Mouse (Mus musculus): ENCODE measurements around the gene Csrp3. TPM values are rescaled to one million over a fixed set of nuclear protein-coding genes. Genes with fewer than 3 reads are reported as not detected.

The Csrp3 gene
- polyA plus RNA-seq, 1 experiment from 2014 or later: 1.6 TPM

GRCm38 (mm10) chr7:48842353-48842752 lies 5.5 kb downstream of the Csrp3 start:
- H3K27ac ChIP-seq: no peak overlapping the region
- H3K4me1 ChIP-seq: no peaks in the 10 kb centered on the region
- no peaks in the 10 kb centered on the region for H3K36me3 ChIP-seq
- no peak overlapping the region for H3K4me2 ChIP-seq
- H3K9me3 ChIP-seq: no peaks in the 10 kb centered on the region
- no peaks in the 10 kb centered on the region for H3K27me3 ChIP-seq (replicated peaks)
- no peak for ATAC-seq (ENCODE audit: insufficient read depth, low FRiP score, low read depth)
- no peak overlapping the region for H3K9ac ChIP-seq
- H3K4me3 ChIP-seq (replicated peaks): no peak overlapping the region
- WGBS: 74% methylated on average over 3 of the region's 3 CpGs

GRCm38 (mm10) chr7:48841538-48841937 lies 6.3 kb downstream of the Csrp3 start:
- H3K36me3 ChIP-seq: no peaks in the 10 kb centered on the region
- H3K4me1 ChIP-seq: no peaks in the 10 kb centered on the region
- no peaks in the 10 kb centered on the region for H3K9me3 ChIP-seq
- H3K27ac ChIP-seq: no peak overlapping the region
- no peaks in the 10 kb centered on the region for H3K27me3 ChIP-seq (replicated peaks)
- no peak for ATAC-seq (ENCODE audit: insufficient read depth, low FRiP score, low read depth)
- H3K4me2 ChIP-seq: no peak overlapping the region
- no peak overlapping the region for H3K4me3 ChIP-seq (replicated peaks)
- 70% methylated on average over 4 of the region's 4 CpGs for WGBS
- H3K9ac ChIP-seq: no peak overlapping the region

- Histone ChIP-seq H3K36me3 (no peaks in the 10 kb centered on the region), H3K9me3 (no peaks in the 10 kb centered on the region), H3K27me3 (replicated peaks) (no peaks in the 10 kb centered on the region), H3K4me3 (replicated peaks) (no peak overlapping the region), H3K4me2 (no peak overlapping the region), H3K27ac (no peak overlapping the region), H3K9ac (no peak overlapping the region), H3K4me1 (no peaks in the 10 kb centered on the region)
- 60% methylated on average over 2 of the region's 2 CpGs for WGBS
- ATAC-seq (ENCODE audit: insufficient read depth, low FRiP score, low read depth): no peak
Measured at GRCm38 (mm10) chr7:48840545-48840944, 7.3 kb downstream of the Csrp3 start.

DNA sequence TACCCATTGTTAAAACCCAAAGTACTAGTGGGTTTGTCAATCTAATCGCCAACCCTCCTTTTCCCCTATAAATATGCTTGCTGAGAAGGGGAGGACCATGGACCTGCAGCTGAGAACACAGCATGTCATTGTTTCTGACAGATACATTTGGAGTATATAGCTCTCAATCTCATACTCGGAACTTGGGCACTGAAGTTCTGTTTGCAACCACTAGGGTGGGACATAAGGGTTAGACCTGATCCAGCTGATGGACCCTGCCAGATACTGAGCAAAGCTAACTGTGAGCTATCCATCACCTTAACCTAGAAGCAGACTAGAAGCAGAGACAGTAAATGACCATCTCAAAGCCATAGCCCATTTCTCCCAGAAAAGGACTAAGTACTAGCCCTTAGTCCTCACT lies 9.4 kb downstream of the Csrp3 start:
- 67% methylated on average over 2 of the region's 2 CpGs for WGBS
- no peaks in the 10 kb centered on the region for H3K9me3 ChIP-seq
- H3K4me2 ChIP-seq: no peak overlapping the region
- no peak overlapping the region for H3K9ac ChIP-seq
- H3K4me3 ChIP-seq (replicated peaks): no peak overlapping the region
- no peak for ATAC-seq (ENCODE audit: insufficient read depth, low FRiP score, low read depth)
- no peaks in the 10 kb centered on the region for H3K4me1 ChIP-seq
- no peaks in the 10 kb centered on the region for H3K27me3 ChIP-seq (replicated peaks)
- no peaks in the 10 kb centered on the region for H3K36me3 ChIP-seq
- no peak overlapping the region for H3K27ac ChIP-seq

GRCm38 (mm10) chr7:48836949-48837348 lies 10.9 kb downstream of the Csrp3 start:
- no peak for ATAC-seq (ENCODE audit: insufficient read depth, low FRiP score, low read depth)
- no peaks in the 10 kb centered on the region for H3K36me3 ChIP-seq
- no peak overlapping the region for H3K4me3 ChIP-seq (replicated peaks)
- no peak overlapping the region for H3K27ac ChIP-seq
- 62% methylated on average over 6 of the region's 6 CpGs for WGBS
- H3K4me2 ChIP-seq: no peak overlapping the region
- H3K9ac ChIP-seq: no peak overlapping the region
- H3K9me3 ChIP-seq: no peaks in the 10 kb centered on the region
- no peaks in the 10 kb centered on the region for H3K27me3 ChIP-seq (replicated peaks)
- H3K4me1 ChIP-seq: no peaks in the 10 kb centered on the region

GRCm38 (mm10) chr7:48834989-48835626 lies 12.7 kb downstream of the Csrp3 start:
- no peak for ATAC-seq (ENCODE audit: insufficient read depth, low FRiP score, low read depth)
- 76% methylated on average over 12 of the region's 12 CpGs for whole genome bisulfite sequencing

GRCm38 (mm10) chr7:48834371-48834970 lies 13.4 kb downstream of the Csrp3 start:
- H3K9ac ChIP-seq: no peak overlapping the region
- no peak for ATAC-seq (ENCODE audit: insufficient read depth, low FRiP score, low read depth)
- H3K9me3 ChIP-seq: no peaks in the 10 kb centered on the region
- no peak overlapping the region for H3K4me3 ChIP-seq (replicated peaks)
- no peaks in the 10 kb centered on the region for H3K36me3 ChIP-seq
- H3K27ac ChIP-seq: no peak overlapping the region
- no peaks in the 10 kb centered on the region for H3K27me3 ChIP-seq (replicated peaks)
- no peaks in the 10 kb centered on the region for H3K4me1 ChIP-seq
- 62% methylated on average over 4 of the region's 4 CpGs for WGBS
- no peak overlapping the region for H3K4me2 ChIP-seq

More at GRCm38 (mm10) chr7:48834989-48835626, 12.7 kb downstream of the Csrp3 start:
- Histone ChIP-seq H3K27ac (no peak overlapping the region), H3K4me2 (no peak overlapping the region), H3K36me3 (no peaks in the 10 kb centered on the region), H3K4me1 (no peaks in the 10 kb centered on the region), H3K9ac (no peak overlapping the region), H3K4me3 (replicated peaks) (no peak overlapping the region), H3K9me3 (no peaks in the 10 kb centered on the region), H3K27me3 (replicated peaks) (no peaks in the 10 kb centered on the region)

DNA sequence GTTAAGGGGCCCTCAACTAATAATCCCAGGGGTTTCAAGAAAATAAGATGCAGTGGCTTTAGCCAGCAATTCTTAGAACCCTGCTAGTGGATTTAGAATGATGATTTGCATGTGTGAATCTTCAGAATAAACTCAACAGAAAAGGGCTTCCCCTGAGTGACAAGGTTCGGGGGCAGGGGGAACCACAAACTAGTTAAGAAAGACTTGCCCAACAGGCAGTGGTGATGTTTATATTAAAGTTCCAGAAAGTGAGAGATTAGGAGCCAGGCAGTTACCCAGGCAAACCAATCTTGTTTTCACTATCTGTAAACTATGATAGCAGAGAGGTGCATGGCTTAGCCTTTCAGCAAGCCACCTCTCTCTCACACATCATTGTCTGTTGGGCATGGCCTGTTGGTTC lies 15.1 kb downstream of the Csrp3 start:
- 42% methylated on average over 1 of the region's 1 CpGs for WGBS
- H3K9ac ChIP-seq: no peak overlapping the region

GRCm38 (mm10) chr7:48830395-48830794 lies 17.4 kb downstream of the Csrp3 start:
- H3K4me3 ChIP-seq (replicated peaks): no peak overlapping the region
- no peak overlapping the region for H3K4me2 ChIP-seq

More for the DNA sequence above, 15.1 kb downstream of the Csrp3 start:
- Histone ChIP-seq H3K9me3 (no peaks in the 10 kb centered on the region), H3K27ac (no peak overlapping the region), H3K4me2 (no peak overlapping the region), H3K36me3 (0 out of 2 replicates have a peak, but pooled peaks cover under 1% of the 10 kb centered on the region), H3K4me1 (no peaks in the 10 kb centered on the region), H3K4me3 (replicated peaks) (no peak overlapping the region), H3K27me3 (replicated peaks) (no peaks in the 10 kb centered on the region)
- no peak for ATAC-seq (ENCODE audit: insufficient read depth, low FRiP score, low read depth)

GRCm38 (mm10) chr7:48829177-48829910 lies 18.5 kb downstream of the Csrp3 start:
- Histone ChIP-seq H3K36me3 (peaks cover 11% of the 10 kb centered on the region; the same call in 1 of the 2 replicates), H3K4me2 (no peak overlapping the region), H3K9me3 (no peaks in the 10 kb centered on the region), H3K4me3 (replicated peaks) (no peak overlapping the region), H3K27me3 (replicated peaks) (no peaks in the 10 kb centered on the region), H3K27ac (no peak overlapping the region), H3K4me1 (no peaks in the 10 kb centered on the region), H3K9ac (no peak overlapping the region)
- 82% methylated on average over 5 of the region's 5 CpGs for WGBS
- ATAC-seq (ENCODE audit: insufficient read depth, low FRiP score, low read depth): no peak

More at GRCm38 (mm10) chr7:48830395-48830794, 17.4 kb downstream of the Csrp3 start:
- Histone ChIP-seq H3K27me3 (replicated peaks) (no peaks in the 10 kb centered on the region), H3K27ac (no peak overlapping the region), H3K4me1 (no peaks in the 10 kb centered on the region), H3K36me3 (peaks cover 11% of the 10 kb centered on the region; the same call in 1 of the 2 replicates), H3K9ac (no peak overlapping the region), H3K9me3 (no peaks in the 10 kb centered on the region)
- ATAC-seq (ENCODE audit: insufficient read depth, low FRiP score, low read depth): no peak
- 21% methylated on average over 2 of the region's 2 CpGs for WGBS

GRCm38 (mm10) chr7:48825170-48825569 lies 22.7 kb downstream of the Csrp3 start:
- ATAC-seq (ENCODE audit: insufficient read depth, low FRiP score, low read depth): no peak
- H3K9ac ChIP-seq: no peak overlapping the region
- no peak overlapping the region for H3K27ac ChIP-seq
- H3K36me3 ChIP-seq: peaks cover 19% of the 10 kb centered on the region; the same call in 1 of the 2 replicates
- no peaks in the 10 kb centered on the region for H3K27me3 ChIP-seq (replicated peaks)
- H3K4me2 ChIP-seq: no peak overlapping the region
- H3K9me3 ChIP-seq: no peaks in the 10 kb centered on the region
- H3K4me1 ChIP-seq: no peaks in the 10 kb centered on the region
- WGBS: 76% methylated on average over 6 of the region's 6 CpGs
- H3K4me3 ChIP-seq (replicated peaks): no peak overlapping the region

DNA sequence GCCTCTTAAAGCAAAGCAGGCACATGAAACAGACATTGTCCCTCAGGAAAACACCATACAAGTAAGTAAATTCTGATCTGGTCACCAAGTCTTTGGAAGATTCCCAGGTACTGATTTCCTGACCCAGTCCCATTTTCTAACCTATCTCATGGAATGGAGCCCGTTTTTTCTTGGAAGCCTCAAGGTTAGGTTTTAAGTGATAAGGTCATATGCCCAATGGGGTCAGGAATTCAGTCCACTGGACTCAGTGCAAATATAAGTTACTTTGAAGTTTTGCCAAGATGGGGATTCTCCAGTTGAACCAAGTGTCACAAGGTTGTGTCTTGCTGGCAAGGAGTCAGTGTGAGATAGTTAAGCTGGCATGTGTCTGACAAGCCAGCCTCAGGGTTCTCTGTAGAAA lies 23.2 kb downstream of the Csrp3 start:
- no peaks in the 10 kb centered on the region for H3K4me1 ChIP-seq
- H3K4me2 ChIP-seq: no peak overlapping the region
- no peak overlapping the region for H3K27ac ChIP-seq
- no peaks in the 10 kb centered on the region for H3K9me3 ChIP-seq
- H3K4me3 ChIP-seq (replicated peaks): no peak overlapping the region
- H3K9ac ChIP-seq: no peak overlapping the region
- no peak for ATAC-seq (ENCODE audit: insufficient read depth, low FRiP score, low read depth)
- H3K36me3 ChIP-seq: peaks cover 21% of the 10 kb centered on the region; the same call in 1 of the 2 replicates
- no peaks in the 10 kb centered on the region for H3K27me3 ChIP-seq (replicated peaks)
- 77% methylated on average over 1 of the region's 1 CpGs for WGBS

All from stomach, embryonic 15.5 days (tissue).